Mouse (Mus musculus): ENCODE data around the gene Tmem72.
A peak's percentile ranks its signal among the peaks of the same experiment; 100 is the strongest.

The Tmem72 gene

GRCm38 (mm10) chr6:116679563-116680288 lies 37.0 kb downstream of the Tmem72 start:
- peak; percentile 27 to 60 for DNase-seq (ENCODE audit: low spot score in 2 of 2)

- DNase-seq (ENCODE audit: low spot score in 2 of 2): no peak
Observed at GRCm38 (mm10) chr6:116677321-116677720, 39.4 kb downstream of the Tmem72 start.

GRCm38 (mm10) chr6:116676355-116676913 lies 40.3 kb downstream of the Tmem72 start:
- peak in 1 of 2 experiments; percentile 35 for DNase-seq (ENCODE audit: low spot score in 2 of 2)

- peak in 1 of 2 experiments; percentile 30 for DNase-seq (ENCODE audit: low spot score in 2 of 2)
Observed at GRCm38 (mm10) chr6:116674283-116674886, 42.3 kb downstream of the Tmem72 start.

GRCm38 (mm10) chr6:116673471-116674282 lies 43.0 kb downstream of the Tmem72 start, which contains the start of gene Rassf4:
Gene Rassf4 (minus strand): TSS chr6:116673952.
- peak; percentile 74 to 89 for DNase-seq (ENCODE audit: low spot score in 2 of 2)

- DNase-seq (ENCODE audit: low spot score in 2 of 2): no peak
Observed at GRCm38 (mm10) chr6:116672349-116672748, 44.4 kb downstream of the Tmem72 start.

- DNase-seq (ENCODE audit: low spot score in 2 of 2): no peak
Observed at GRCm38 (mm10) chr6:116671768-116672167, 44.9 kb downstream of the Tmem72 start.

GRCm38 (mm10) chr6:116671031-116671430 lies 45.7 kb downstream of the Tmem72 start:
- DNase-seq (ENCODE audit: low spot score in 2 of 2): no peak

- no peak for DNase-seq (ENCODE audit: low spot score in 2 of 2)
Observed at GRCm38 (mm10) chr6:116670144-116670543, 46.6 kb downstream of the Tmem72 start.

GRCm38 (mm10) chr6:116668682-116669470 lies 47.8 kb downstream of the Tmem72 start:
- no peak for DNase-seq (ENCODE audit: low spot score in 2 of 2)

- no peak for DNase-seq (ENCODE audit: low spot score in 2 of 2)
Observed at GRCm38 (mm10) chr6:116667382-116667781, 49.3 kb downstream of the Tmem72 start.

GRCm38 (mm10) chr6:116666892-116667291 lies 49.8 kb downstream of the Tmem72 start:
- no peak for DNase-seq (ENCODE audit: low spot score in 2 of 2)

- DNase-seq (ENCODE audit: low spot score in 2 of 2): no peak
Observed at GRCm38 (mm10) chr6:116666085-116666750, 50.5 kb downstream of the Tmem72 start.

- no peak for DNase-seq (ENCODE audit: low spot score in 2 of 2)
Observed at GRCm38 (mm10) chr6:116664830-116665229, 51.9 kb downstream of the Tmem72 start.

GRCm38 (mm10) chr6:116664031-116664430 lies 52.7 kb downstream of the Tmem72 start:
- no peak for DNase-seq (ENCODE audit: low spot score in 2 of 2)

GRCm38 (mm10) chr6:116663364-116663763 lies 53.3 kb downstream of the Tmem72 start:
- no peak for DNase-seq (ENCODE audit: low spot score in 2 of 2)

- peak; percentile 16 to 71 for DNase-seq (ENCODE audit: low spot score in 2 of 2)
Observed at GRCm38 (mm10) chr6:116653684-116654454, 62.8 kb downstream of the Tmem72 start.

- no peak for DNase-seq (ENCODE audit: low spot score in 2 of 2)
Observed at GRCm38 (mm10) chr6:116653191-116653590, 63.5 kb downstream of the Tmem72 start.

GRCm38 (mm10) chr6:116651437-116652118 lies 65.1 kb downstream of the Tmem72 start:
- no peak for DNase-seq (ENCODE audit: low spot score in 2 of 2)
